Mouse (Mus musculus) liver, embryonic 13.5 days (tissue): ENCODE data around the gene Flot1. TPM values are rescaled to one million over a fixed set of nuclear protein-coding genes. Genes with fewer than 3 reads are reported as not detected.

ENCODE experiments used
- ATAC-seq: fragments of 200-750 bp; cut with Nextera tagmentation; 2 replicates; pipeline ENCODE4 v1.8.0; 2017; ENCODE audit warnings: low read depth, mild to moderate bottlenecking, moderate number of reproducible peaks, moderate library complexity
- DNase-seq: peaks from one replicate; pipeline ENCODE4 v3.0.0; 2022
- H3K27ac ChIP-seq: fragments of 300-500 bp; sonication (generic); 2 replicates; pipeline ENCODE4 v1.5.1; 2015; ENCODE audit warnings: moderate library complexity, mild to moderate bottlenecking, inconsistent platforms
- H3K27me3 ChIP-seq: fragments of 300-500 bp; sonication (generic); 2 replicates; pipeline ENCODE4 v1.6.1; 2015; ENCODE audit warnings: mild to moderate bottlenecking, inconsistent platforms
- H3K36me3 ChIP-seq: fragments of 300-500 bp; sonication (generic); 2 replicates; pipeline ENCODE4 v1.6.1; 2015; ENCODE audit warnings: mild to moderate bottlenecking, inconsistent platforms
- H3K4me1 ChIP-seq: fragments of 300-500 bp; sonication (generic); replicated peaks from 2 replicates; pipeline ENCODE4 v1.6.1; 2015; ENCODE audit warnings: inconsistent platforms
- H3K4me2 ChIP-seq: fragments of 300-500 bp; sonication (generic); 2 replicates; pipeline ENCODE4 v1.6.1; 2015; ENCODE audit warnings: inconsistent platforms, mild to moderate bottlenecking, moderate library complexity
- H3K4me3 ChIP-seq: fragments of 300-500 bp; sonication (generic); replicated peaks from 2 replicates; pipeline ENCODE4 v1.5.1; 2015; ENCODE audit warnings: mild to moderate bottlenecking, inconsistent platforms
- H3K9ac ChIP-seq: fragments of 300-500 bp; sonication (generic); 2 replicates; pipeline ENCODE4 v1.6.1; 2015; ENCODE audit warnings: mild to moderate bottlenecking, inconsistent platforms
- H3K9me3 ChIP-seq: fragments of 300-500 bp; sonication (generic); replicated peaks from 2 replicates; pipeline ENCODE4 v1.6.1; 2016; ENCODE audit warnings: inconsistent platforms
- WGBS: fragments of 180-500 bp; shearing (Covaris S2); methylation state at CpG from one replicate; pipeline ENCODE4 v1.1.7; 2015; ENCODE audit not compliant: insufficient replicate concordance; 5-methylcytosine and 5-hydroxymethylcytosine counted together
- polyA plus RNA-seq: library from polyadenylated mRNA; unstranded; fragments of >200 nt; fragmentation: Nextera tagmentation; extraction: Ambion mirVana; gene quantifications from 2 replicates; pipeline ENCODE4 v1.2.1, GENCODE M21; 2015

Gene Flot1
- polyA plus RNA-seq, 1 experiment from 2014 or later, result 38.2 TPM

DNA sequence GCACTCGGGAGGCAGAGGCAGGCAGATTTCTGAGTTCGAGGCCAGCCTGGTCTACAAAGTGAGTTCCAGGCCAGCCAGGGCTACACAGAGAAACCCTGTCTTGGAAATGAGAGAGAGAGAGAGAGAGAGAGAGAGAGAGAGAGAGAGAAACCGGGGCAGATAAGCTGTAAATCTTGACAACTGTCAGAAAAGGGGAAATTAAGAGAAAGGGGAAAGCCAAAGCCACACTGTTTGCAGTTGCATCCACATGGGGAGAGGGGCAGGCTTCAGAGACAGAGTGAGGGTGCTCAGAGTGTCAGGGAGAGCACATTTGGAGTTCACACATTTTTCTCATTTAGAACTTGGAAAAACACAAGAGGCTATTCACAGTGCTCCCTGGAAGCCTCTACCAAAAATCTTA, 35.0 kb upstream of the Flot1 start:
- Histone ChIP-seq H3K27me3 (0 out of 2 replicates have a peak, but pooled peaks cover 3% of the 10 kb centered on the region), H3K4me2 (no peak overlapping the region), H3K36me3 (no peaks in the 10 kb centered on the region), H3K4me3 (no peak overlapping the region), H3K9ac (no peak overlapping the region), H3K4me1 (peaks cover 29% of the 10 kb centered on the region), H3K9me3 (no peaks in the 10 kb centered on the region), H3K27ac (no peak overlapping the region)
- WGBS, result 43% methylated on average over 3 of the region's 3 CpGs
- ATAC-seq (no peak), DNase-seq (no peak)

DNA sequence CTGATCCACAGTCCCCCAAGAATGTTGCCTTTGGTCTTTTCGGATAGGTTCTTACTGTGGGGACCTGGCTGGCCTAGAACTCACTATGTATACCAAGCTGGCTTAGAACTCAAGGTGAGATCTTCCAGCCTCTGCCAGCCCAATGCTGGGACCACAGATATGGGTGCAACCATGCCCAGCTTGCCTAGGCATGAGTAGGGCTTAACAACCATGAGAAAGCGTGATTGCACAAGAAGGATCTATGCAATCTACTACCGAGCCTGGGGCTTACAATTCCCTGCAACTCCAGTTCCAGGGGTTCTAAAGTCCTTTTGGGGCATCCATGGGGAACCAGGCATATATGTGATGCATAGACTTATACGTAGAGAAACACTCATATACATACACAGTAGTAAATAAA, 32.1 kb upstream of the Flot1 start:
- no peaks in the 10 kb centered on the region for H3K36me3 ChIP-seq
- DNase-seq (no peak), ATAC-seq (no peak)
- H3K4me1 ChIP-seq, result peaks cover 24% of the 10 kb centered on the region
- no peak overlapping the region for H3K27ac ChIP-seq
- 0 out of 2 replicates have a peak, but pooled peaks cover 3% of the 10 kb centered on the region for H3K27me3 ChIP-seq
- no peak overlapping the region for H3K4me2 ChIP-seq
- no peak overlapping the region for H3K4me3 ChIP-seq
- H3K9ac ChIP-seq, result no peak overlapping the region
- 74% methylated on average over 4 of the region's 4 CpGs for WGBS
- H3K9me3 ChIP-seq, result no peaks in the 10 kb centered on the region

GRCm38 (mm10) chr17:35792837-35793236, 30.2 kb upstream of the Flot1 start:
- H3K9ac ChIP-seq, result no peak overlapping the region
- H3K27me3 ChIP-seq, result 0 out of 2 replicates have a peak, but pooled peaks cover 3% of the 10 kb centered on the region
- 0 out of 2 replicates have a peak overlapping the region, but pooled peaks have one; percentile 3 for H3K27ac ChIP-seq
- no peak for ATAC-seq
- H3K4me3 ChIP-seq, result no peak overlapping the region
- H3K36me3 ChIP-seq, result no peaks in the 10 kb centered on the region
- H3K9me3 ChIP-seq, result no peaks in the 10 kb centered on the region
- H3K4me2 ChIP-seq, result no peak overlapping the region
- WGBS, result 44% methylated on average over 2 of the region's 2 CpGs
- DNase-seq, result no peak
- H3K4me1 ChIP-seq, result peaks cover 31% of the 10 kb centered on the region

- WGBS, result 7% methylated on average over 2 of the region's 2 CpGs
- H3K27ac ChIP-seq, result peak overlapping the region; percentile 58
- no peaks in the 10 kb centered on the region for H3K36me3 ChIP-seq
- peaks cover 31% of the 10 kb centered on the region for H3K4me1 ChIP-seq
- DNase-seq (no peak), ATAC-seq (peak; percentile 73)
- no peak overlapping the region for H3K4me2 ChIP-seq
- H3K9me3 ChIP-seq, result no peaks in the 10 kb centered on the region
- 0 out of 2 replicates have a peak overlapping the region, but pooled peaks have one; percentile 17 for H3K9ac ChIP-seq
- no peaks in the 10 kb centered on the region for H3K27me3 ChIP-seq
- no peak overlapping the region for H3K4me3 ChIP-seq
Measured at GRCm38 (mm10) chr17:35795099-35795498, 27.9 kb upstream of the Flot1 start.

- Histone ChIP-seq H3K27ac (peak overlapping the region; percentile 47; the same call in 1 of the 2 replicates), H3K9ac (0 out of 2 replicates have a peak overlapping the region, but pooled peaks have one; percentile 17), H3K36me3 (no peaks in the 10 kb centered on the region), H3K4me2 (no peak overlapping the region), H3K4me1 (peaks cover 31% of the 10 kb centered on the region), H3K9me3 (no peaks in the 10 kb centered on the region), H3K27me3 (no peaks in the 10 kb centered on the region), H3K4me3 (no peak overlapping the region)
- WGBS, result 66% methylated on average over 6 of the region's 6 CpGs
- ATAC-seq (no peak), DNase-seq (no peak)
Measured at GRCm38 (mm10) chr17:35795656-35796055, 27.4 kb upstream of the Flot1 start.

DNA sequence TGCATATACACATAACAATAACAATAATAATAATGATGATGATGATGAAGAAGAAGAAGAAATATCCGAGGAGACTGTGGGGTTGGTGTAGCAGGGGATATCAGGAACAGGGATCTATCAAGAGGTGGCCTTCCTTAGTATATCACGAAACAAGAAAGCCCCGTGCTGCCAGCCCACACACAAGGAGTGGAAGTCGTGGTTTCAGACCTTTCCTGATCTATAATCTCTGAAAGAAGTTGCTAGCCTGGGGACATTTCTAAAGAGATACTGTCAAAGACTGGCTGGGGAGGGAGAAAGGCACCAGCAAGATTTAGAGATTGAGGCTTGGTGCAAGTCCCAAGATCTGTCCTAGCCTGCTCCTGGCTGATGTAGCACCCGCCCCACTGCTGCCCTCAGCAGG, 26.2 kb upstream of the Flot1 start:
- peak overlapping the region; percentile 0; the same call in 1 of the 2 replicates for H3K27ac ChIP-seq
- H3K4me1 ChIP-seq, result peaks cover 34% of the 10 kb centered on the region
- whole genome bisulfite sequencing, result 16% methylated on average over 5 of the region's 5 CpGs
- H3K4me3 ChIP-seq, result no peak overlapping the region
- no peak overlapping the region for H3K4me2 ChIP-seq
- ATAC-seq (no peak), DNase-seq (no peak)
- no peaks in the 10 kb centered on the region for H3K36me3 ChIP-seq
- no peak overlapping the region for H3K9ac ChIP-seq
- H3K27me3 ChIP-seq, result no peaks in the 10 kb centered on the region
- H3K9me3 ChIP-seq, result no peaks in the 10 kb centered on the region

DNA sequence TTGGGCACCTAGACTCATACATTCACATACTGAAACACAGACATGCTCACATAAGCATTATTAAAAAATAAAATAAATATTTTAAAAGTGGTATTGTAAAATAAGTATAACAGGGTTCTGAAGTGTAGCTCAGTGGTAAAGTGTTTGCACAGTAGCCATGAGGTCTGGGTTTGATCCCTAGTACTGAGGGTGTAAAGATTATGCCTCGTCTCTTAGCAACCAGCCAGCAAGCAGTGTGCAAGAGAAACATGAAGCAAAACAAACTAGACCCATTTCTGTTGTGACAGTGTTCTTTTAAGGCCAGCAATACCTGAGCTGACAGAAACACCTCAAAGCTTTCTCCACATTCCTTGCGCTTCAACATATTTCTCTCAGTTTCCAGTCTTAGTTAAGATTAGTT, 22.1 kb upstream of the Flot1 start:
- no peak for ATAC-seq
- no peaks in the 10 kb centered on the region for H3K36me3 ChIP-seq

GRCm38 (mm10) chr17:35803020-35803419, 20.0 kb upstream of the Flot1 start:
- Histone ChIP-seq H3K9me3 (no peaks in the 10 kb centered on the region), H3K4me1 (0 out of 2 replicates have a peak, but pooled peaks cover 3% of the 10 kb centered on the region), H3K27me3 (no peaks in the 10 kb centered on the region), H3K9ac (no peak overlapping the region), H3K4me3 (no peak overlapping the region), H3K4me2 (no peak overlapping the region), H3K27ac (no peak overlapping the region), H3K36me3 (no peaks in the 10 kb centered on the region)
- ATAC-seq (no peak), DNase-seq (no peak)
- 64% methylated on average over 6 of the region's 6 CpGs for WGBS

More for the DNA sequence above, 22.1 kb upstream of the Flot1 start:
- Histone ChIP-seq H3K9me3 (no peaks in the 10 kb centered on the region), H3K4me3 (no peak overlapping the region), H3K9ac (no peak overlapping the region), H3K4me1 (peaks cover 15% of the 10 kb centered on the region), H3K27ac (no peak overlapping the region), H3K27me3 (no peaks in the 10 kb centered on the region), H3K4me2 (no peak overlapping the region)
- DNase-seq, result no peak
- WGBS, result 57% methylated on average over 2 of the region's 2 CpGs

GRCm38 (mm10) chr17:35803858-35804399, 19.1 kb upstream of the Flot1 start:
- Histone ChIP-seq H3K9me3 (no peaks in the 10 kb centered on the region), H3K27ac (no peak overlapping the region), H3K4me1 (0 out of 2 replicates have a peak, but pooled peaks cover 3% of the 10 kb centered on the region), H3K9ac (no peak overlapping the region), H3K36me3 (no peaks in the 10 kb centered on the region), H3K4me3 (no peak overlapping the region), H3K27me3 (no peaks in the 10 kb centered on the region), H3K4me2 (no peak overlapping the region)
- ATAC-seq (no peak), DNase-seq (no peak)
- WGBS, result 57% methylated on average over 4 of the region's 4 CpGs

- H3K9me3 ChIP-seq, result no peaks in the 10 kb centered on the region
- H3K4me3 ChIP-seq, result no peak overlapping the region
- H3K27me3 ChIP-seq, result no peaks in the 10 kb centered on the region
- peaks cover 14% of the 10 kb centered on the region for H3K4me1 ChIP-seq
- DNase-seq (no peak), ATAC-seq (no peak)
- WGBS, result 54% methylated on average over 9 of the region's 9 CpGs
- H3K36me3 ChIP-seq, result no peaks in the 10 kb centered on the region
- H3K27ac ChIP-seq, result no peak overlapping the region
- H3K9ac ChIP-seq, result no peak overlapping the region
- no peak overlapping the region for H3K4me2 ChIP-seq
Measured at GRCm38 (mm10) chr17:35808073-35808472, 15.0 kb upstream of the Flot1 start.

- Histone ChIP-seq H3K4me1 (peaks cover 26% of the 10 kb centered on the region), H3K4me2 (no peak overlapping the region), H3K27ac (no peak overlapping the region), H3K9ac (no peak overlapping the region), H3K4me3 (no peak overlapping the region), H3K27me3 (no peaks in the 10 kb centered on the region), H3K36me3 (no peaks in the 10 kb centered on the region), H3K9me3 (no peaks in the 10 kb centered on the region)
- ATAC-seq (no peak), DNase-seq (no peak)
- WGBS, result 82% methylated on average over 11 of the region's 11 CpGs
Measured at GRCm38 (mm10) chr17:35809395-35809794, 13.6 kb upstream of the Flot1 start.
